Mouse (Mus musculus) liver, embryonic 11.5 days (tissue): Measurements from ENCODE around the gene Top2b. TPM values are rescaled to one million over a fixed set of nuclear protein-coding genes. Genes with fewer than 3 reads are reported as not detected.

ENCODE experiments used
- ATAC-seq: fragments of 200-750 bp; cut with Nextera tagmentation; replicated peaks from 2 replicates; pipeline ENCODE4 v1.8.0; 2017; ENCODE audit warnings: moderate number of reproducible peaks, mild to moderate bottlenecking, moderate TSS enrichment, moderate library complexity; ENCODE audit not compliant: low FRiP score
- DNase-seq: peaks from one replicate; pipeline ENCODE4 v3.0.0-alpha.2; 2017; ENCODE audit warnings: low spot score
- H3K27ac ChIP-seq: fragments of 300-500 bp; sonication (generic); 2 replicates; pipeline ENCODE4 v1.5.1; 2014; ENCODE audit warnings: mild to moderate bottlenecking, low read depth, low read length, control low read depth
- H3K27me3 ChIP-seq: fragments of 300-500 bp; sonication (generic); replicated peaks from 2 replicates; pipeline ENCODE4 v1.6.1; 2014; ENCODE audit warnings: low read length, mixed read lengths; ENCODE audit not compliant: control insufficient read depth, insufficient read depth
- H3K36me3 ChIP-seq: fragments of 300-500 bp; sonication (generic); 2 replicates; pipeline ENCODE4 v1.6.1; 2014; ENCODE audit warnings: mild to moderate bottlenecking, low read length, moderate library complexity, mixed read lengths; ENCODE audit not compliant: control insufficient read depth, insufficient read depth
- H3K4me1 ChIP-seq: fragments of 300-500 bp; sonication (generic); replicated peaks from 2 replicates; pipeline ENCODE4 v1.6.1; 2014; ENCODE audit warnings: low read length, mixed read lengths; ENCODE audit not compliant: control insufficient read depth, insufficient read depth
- H3K4me2 ChIP-seq: fragments of 300-500 bp; sonication (generic); 2 replicates; pipeline ENCODE4 v1.6.1; 2014; ENCODE audit warnings: mild to moderate bottlenecking, control low read depth, moderate library complexity
- H3K4me3 ChIP-seq: fragments of 300-500 bp; sonication (generic); 2 replicates; pipeline ENCODE4 v1.5.1; 2014; ENCODE audit warnings: low read depth, low read length, control low read depth
- H3K9ac ChIP-seq: fragments of 300-500 bp; sonication (generic); 2 replicates; pipeline ENCODE4 v1.6.1; 2014; ENCODE audit warnings: low read depth, low read length, control low read depth
- H3K9me3 ChIP-seq: fragments of 300-500 bp; sonication (generic); 2 replicates; pipeline ENCODE4 v1.6.1; 2016; ENCODE audit warnings: low read length, inconsistent platforms, mixed read lengths; ENCODE audit not compliant: control insufficient read depth
- WGBS: fragments of 180-500 bp; shearing (Covaris S2); extraction: QIAGEN DNeasy Blood & Tissue Kit; methylation state at CpG from one replicate; pipeline ENCODE4 v1.1.7; 2014; 5-methylcytosine and 5-hydroxymethylcytosine counted together
- polyA plus RNA-seq: library from polyadenylated mRNA; unstranded; fragments of >200 nt; fragmentation: Nextera tagmentation; extraction: Ambion mirVana; gene quantifications from 2 replicates; pipeline ENCODE4 v1.2.1, GENCODE M21; 2014

Gene Top2b
- polyA plus RNA-seq, 1 experiment from 2014 or later: 72.4 TPM

DNA sequence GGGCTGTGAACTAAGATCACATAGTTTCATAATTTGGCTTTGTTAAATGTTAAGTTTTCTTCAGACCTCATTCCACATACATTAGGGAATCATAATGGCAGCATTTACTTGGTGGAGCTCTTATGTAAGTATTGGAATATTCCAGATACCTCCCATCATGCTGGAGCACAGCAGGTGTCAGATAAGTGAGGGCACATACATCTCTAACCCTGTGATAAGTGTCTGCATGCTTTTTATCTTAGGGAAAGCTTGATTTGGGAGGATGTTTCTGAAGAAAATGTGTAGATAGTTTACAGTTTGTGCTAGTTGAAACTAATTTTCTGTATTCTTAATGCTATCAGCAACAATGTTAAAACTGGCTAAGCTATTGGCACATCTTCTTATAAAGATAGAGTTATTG is 8.2 kb downstream of the Top2b start:
- Histone ChIP-seq H3K27ac (no peak overlapping the region), H3K9me3 (no peaks in the 10 kb centered on the region), H3K4me3 (no peak overlapping the region), H3K9ac (no peak overlapping the region), H3K36me3 (no peaks in the 10 kb centered on the region), H3K4me1 (peaks cover 17% of the 10 kb centered on the region), H3K4me2 (peak overlapping the region; percentile 40), H3K27me3 (no peaks in the 10 kb centered on the region)
- DNase-seq (no peak), ATAC-seq (peak; percentile 88)

DNA sequence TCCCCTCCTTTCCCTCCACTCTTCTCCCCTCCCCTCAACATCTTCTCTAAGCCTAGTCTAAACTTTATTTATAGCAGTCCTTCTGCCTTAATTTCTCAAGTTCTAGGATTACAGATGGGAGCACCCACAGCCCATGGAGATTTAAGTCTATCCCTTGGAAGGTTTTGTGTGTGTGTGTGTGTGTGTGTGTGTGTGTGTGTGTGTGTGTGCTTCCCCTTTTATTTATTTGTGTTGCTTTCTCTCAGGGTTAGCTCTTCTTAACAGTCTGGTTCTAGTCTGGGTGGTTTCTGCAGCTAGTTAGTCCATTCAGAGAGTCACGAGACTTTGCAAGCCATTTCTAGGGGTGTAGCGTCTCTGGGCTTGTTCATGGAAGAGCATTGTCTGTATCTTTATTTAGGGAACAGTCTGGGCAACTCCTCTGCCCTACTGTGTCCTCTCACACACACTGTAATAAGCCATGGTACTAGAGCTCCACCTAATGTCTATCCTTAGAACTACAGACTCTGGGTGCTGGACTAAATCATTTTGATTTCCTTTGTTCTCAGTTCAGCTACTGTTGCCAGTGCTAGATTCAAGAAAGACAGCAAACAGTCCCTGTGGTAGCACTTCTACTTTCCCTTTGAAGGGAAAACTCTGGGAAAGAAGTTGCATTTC is 15.1 kb downstream of the Top2b start:
- H3K9ac ChIP-seq: no peak overlapping the region
- no peaks in the 10 kb centered on the region for H3K9me3 ChIP-seq
- no peaks in the 10 kb centered on the region; the same call in 1 of the 2 replicates for H3K36me3 ChIP-seq
- ATAC-seq: peak; percentile 82
- no peak overlapping the region for H3K27ac ChIP-seq
- peaks cover 2% of the 10 kb centered on the region; the same call in 1 of the 2 replicates for H3K4me1 ChIP-seq
- H3K4me3 ChIP-seq: no peak overlapping the region
- WGBS: 14% methylated on average over 2 of the region's 2 CpGs
- no peak overlapping the region for H3K4me2 ChIP-seq
- H3K27me3 ChIP-seq: no peaks in the 10 kb centered on the region
- DNase-seq: no peak

DNA sequence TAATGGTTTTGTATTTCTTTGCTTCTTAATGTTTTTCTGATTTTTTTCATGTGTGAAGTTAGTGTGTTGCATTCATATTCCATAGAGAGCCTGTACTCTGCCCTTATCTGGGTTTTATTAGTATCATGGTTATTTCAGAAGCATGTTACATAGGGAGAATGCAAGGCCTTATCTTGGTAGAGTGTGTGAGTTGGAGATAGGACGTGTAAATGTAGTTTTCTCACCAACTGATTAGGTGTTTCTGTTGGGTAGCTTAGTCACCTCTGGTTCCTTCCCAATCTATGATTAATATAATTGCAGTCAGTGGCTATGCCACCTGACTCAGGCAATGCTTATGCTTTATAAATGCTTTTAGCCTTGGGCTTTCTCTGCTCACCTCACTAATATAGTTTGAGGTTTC is 19.8 kb downstream of the Top2b start:
- Histone ChIP-seq H3K4me2 (peak overlapping the region; percentile 20; the same call in 1 of the 2 replicates), H3K36me3 (no peaks in the 10 kb centered on the region; the same call in 1 of the 2 replicates), H3K4me3 (no peak overlapping the region), H3K27me3 (no peaks in the 10 kb centered on the region), H3K9me3 (no peaks in the 10 kb centered on the region), H3K9ac (no peak overlapping the region), H3K27ac (no peak overlapping the region), H3K4me1 (peaks cover 2% of the 10 kb centered on the region; the same call in 1 of the 2 replicates)
- no peak for DNase-seq
- WGBS: 35% methylated on average over 1 of the region's 1 CpGs
- ATAC-seq: peak; percentile 90

DNA sequence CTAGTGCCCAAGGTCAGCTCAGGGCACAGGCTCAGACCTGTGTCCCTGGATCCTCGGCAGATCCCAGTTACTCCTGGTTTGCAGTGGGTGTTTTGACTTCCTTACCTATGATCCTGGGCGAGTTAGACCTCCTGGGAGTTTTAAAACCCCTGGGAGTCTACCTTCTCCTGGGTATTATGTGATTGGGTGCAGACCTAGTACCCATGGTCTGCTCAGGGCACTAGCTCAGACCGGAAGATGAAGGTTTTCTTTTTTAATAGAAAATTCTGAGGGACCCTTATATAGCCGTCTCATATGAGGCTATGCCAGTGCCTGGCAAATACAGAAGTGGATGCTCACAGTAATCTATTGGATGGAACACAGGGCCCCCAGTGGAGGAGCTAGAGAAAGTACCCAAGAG is 40.2 kb downstream of the Top2b start:
- no peak overlapping the region for H3K4me2 ChIP-seq
- no peak overlapping the region for H3K27ac ChIP-seq
- no peak for ATAC-seq
- no peak for DNase-seq
- no peaks in the 10 kb centered on the region for H3K9me3 ChIP-seq
- no peaks in the 10 kb centered on the region; the same call in 1 of the 2 replicates for H3K36me3 ChIP-seq
- no peaks in the 10 kb centered on the region for H3K27me3 ChIP-seq
- no peak overlapping the region for H3K4me3 ChIP-seq
- H3K9ac ChIP-seq: no peak overlapping the region
- WGBS: 90% methylated on average over 4 of the region's 4 CpGs
- H3K4me1 ChIP-seq: no peaks in the 10 kb centered on the region

DNA sequence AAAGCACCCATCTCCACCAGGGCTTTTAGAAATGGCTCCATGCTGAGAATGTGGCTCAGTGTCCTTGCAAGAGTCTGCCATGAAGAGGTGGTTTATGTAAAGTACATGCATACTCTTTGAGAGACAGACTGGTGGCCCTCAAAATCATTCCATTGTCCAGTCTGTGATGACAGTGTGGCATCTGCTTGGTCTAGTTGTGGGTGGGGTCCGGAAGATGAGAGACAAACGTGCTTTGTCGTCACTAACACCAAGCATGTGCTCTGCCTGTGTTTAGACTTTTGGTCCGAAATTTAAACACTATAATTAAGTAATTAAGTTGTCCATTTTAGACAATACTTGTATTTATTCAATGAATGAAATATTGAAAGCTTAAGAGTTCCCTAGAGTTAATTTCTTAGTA is 49.2 kb downstream of the Top2b start:
- no peak overlapping the region for H3K9ac ChIP-seq
- no peaks in the 10 kb centered on the region for H3K9me3 ChIP-seq
- no peak overlapping the region for H3K4me3 ChIP-seq
- H3K36me3 ChIP-seq: peaks cover 15% of the 10 kb centered on the region
- no peak overlapping the region for H3K4me2 ChIP-seq
- H3K4me1 ChIP-seq: no peaks in the 10 kb centered on the region
- 89% methylated on average over 4 of the region's 4 CpGs for WGBS
- ATAC-seq (no peak), DNase-seq (no peak)
- H3K27ac ChIP-seq: no peak overlapping the region
- H3K27me3 ChIP-seq: no peaks in the 10 kb centered on the region

DNA sequence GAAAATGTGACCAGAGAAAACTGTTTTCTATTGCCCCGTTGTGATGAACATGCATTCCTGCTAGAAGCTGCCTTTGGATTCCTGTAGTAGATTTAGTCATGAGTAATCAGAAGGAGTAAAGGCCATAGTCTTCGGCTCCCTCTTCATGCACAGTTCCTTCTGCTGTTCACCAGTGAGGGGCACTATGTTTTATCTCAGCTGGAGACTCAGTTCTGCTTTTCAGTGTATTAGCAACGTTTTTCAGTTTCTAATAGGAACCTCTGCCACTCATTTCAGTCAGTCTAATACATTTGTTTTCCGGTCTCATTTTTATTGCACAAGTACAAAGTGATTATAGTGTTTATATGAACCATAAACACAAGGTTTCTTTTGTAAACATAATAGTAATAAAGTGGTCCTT is 62.6 kb downstream of the Top2b start:
- no peak overlapping the region for H3K4me3 ChIP-seq
- no peaks in the 10 kb centered on the region for H3K4me1 ChIP-seq
- H3K36me3 ChIP-seq: peaks cover 12% of the 10 kb centered on the region; the same call in 1 of the 2 replicates
- no peaks in the 10 kb centered on the region for H3K9me3 ChIP-seq
- DNase-seq (no peak), ATAC-seq (no peak)
- no peaks in the 10 kb centered on the region for H3K27me3 ChIP-seq
- H3K27ac ChIP-seq: no peak overlapping the region
- WGBS: 76% methylated on average over 4 of the region's 4 CpGs
- no peak overlapping the region for H3K9ac ChIP-seq
- H3K4me2 ChIP-seq: no peak overlapping the region

DNA sequence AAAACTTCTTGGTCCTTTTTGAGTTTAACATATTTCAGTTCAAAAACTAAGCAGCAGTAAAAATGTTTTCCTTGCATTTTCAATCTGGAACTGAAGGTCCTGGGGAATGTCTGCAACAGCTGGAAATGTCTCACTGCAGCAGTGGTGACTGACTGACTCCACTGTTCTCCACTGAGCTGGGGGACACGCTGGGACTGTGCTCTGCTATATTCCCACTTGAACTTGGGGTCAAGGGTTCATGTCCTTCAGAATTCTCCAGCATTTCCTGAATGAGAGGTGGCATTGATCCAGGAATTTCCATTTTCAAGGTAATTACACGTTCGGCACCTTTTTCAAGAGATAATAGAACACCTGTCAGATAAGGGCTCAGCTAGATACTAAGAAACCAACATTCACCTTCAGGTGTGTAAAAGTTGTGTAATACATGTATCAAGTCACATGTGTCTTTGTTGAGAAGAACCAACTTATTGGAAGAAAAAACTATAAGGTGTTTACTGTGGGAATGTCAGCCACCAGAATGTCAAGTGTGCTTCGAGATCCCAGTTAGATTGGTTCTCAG is 67.0 kb downstream of the Top2b start:
- ATAC-seq (no peak), DNase-seq (no peak)
- Histone ChIP-seq H3K9ac (no peak overlapping the region), H3K36me3 (peaks cover 14% of the 10 kb centered on the region; the same call in 1 of the 2 replicates), H3K27ac (no peak overlapping the region), H3K4me3 (no peak overlapping the region), H3K27me3 (no peaks in the 10 kb centered on the region), H3K4me2 (no peak overlapping the region), H3K9me3 (no peaks in the 10 kb centered on the region), H3K4me1 (no peaks in the 10 kb centered on the region)
- WGBS: 75% methylated on average over 4 of the region's 4 CpGs

DNA sequence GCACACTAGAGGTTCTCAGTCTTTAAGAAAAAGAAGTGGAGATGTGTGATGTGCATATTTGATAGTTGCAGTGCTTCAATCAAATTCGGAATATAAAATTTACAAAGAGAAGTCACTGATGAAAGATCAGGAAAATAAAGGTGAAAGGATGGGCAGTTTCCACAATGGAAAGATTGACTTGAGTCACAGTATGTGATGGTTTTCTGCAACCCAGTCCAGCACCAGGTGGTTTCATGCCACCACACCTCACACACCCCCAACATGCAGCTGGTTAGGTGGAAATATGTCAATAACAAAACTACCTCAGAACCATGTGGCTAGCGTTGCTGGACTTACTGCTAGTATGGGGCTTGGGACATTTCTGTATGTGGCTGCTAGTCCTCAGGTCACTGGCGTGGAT is 67.6 kb downstream of the Top2b start:
- Histone ChIP-seq H3K4me3 (no peak overlapping the region), H3K4me1 (no peaks in the 10 kb centered on the region), H3K9ac (no peak overlapping the region), H3K4me2 (no peak overlapping the region), H3K9me3 (no peaks in the 10 kb centered on the region), H3K27ac (no peak overlapping the region), H3K36me3 (peaks cover 15% of the 10 kb centered on the region; the same call in 1 of the 2 replicates), H3K27me3 (no peaks in the 10 kb centered on the region)
- ATAC-seq (no peak), DNase-seq (no peak)
- WGBS: 86% methylated on average over 3 of the region's 3 CpGs

DNA sequence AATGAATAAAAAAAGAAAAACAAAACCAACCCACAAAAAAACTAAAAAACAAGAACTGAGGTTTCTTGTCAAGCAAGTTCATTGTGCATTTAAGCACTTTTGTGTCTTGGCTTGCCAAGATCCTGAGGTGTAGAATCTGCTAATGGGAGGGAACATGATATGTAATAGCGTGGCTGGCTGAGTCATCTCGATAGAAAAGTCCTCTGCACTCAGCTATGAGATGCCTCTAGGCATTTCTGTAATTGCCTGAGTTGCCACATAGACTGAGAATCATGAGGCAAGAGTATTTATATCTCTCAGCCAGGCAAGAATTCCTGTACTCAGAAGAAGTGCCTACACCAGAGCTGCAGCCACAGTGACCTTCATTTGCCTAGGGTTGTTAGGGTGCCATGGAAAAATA is 68.2 kb downstream of the Top2b start:
- Histone ChIP-seq H3K9ac (no peak overlapping the region), H3K27ac (no peak overlapping the region), H3K27me3 (no peaks in the 10 kb centered on the region), H3K9me3 (no peaks in the 10 kb centered on the region), H3K4me2 (no peak overlapping the region), H3K4me3 (no peak overlapping the region), H3K36me3 (peaks cover 15% of the 10 kb centered on the region; the same call in 1 of the 2 replicates), H3K4me1 (no peaks in the 10 kb centered on the region)
- ATAC-seq (no peak), DNase-seq (no peak)
- WGBS: 90% methylated on average over 2 of the region's 2 CpGs
